In the genomic region with DNA sequence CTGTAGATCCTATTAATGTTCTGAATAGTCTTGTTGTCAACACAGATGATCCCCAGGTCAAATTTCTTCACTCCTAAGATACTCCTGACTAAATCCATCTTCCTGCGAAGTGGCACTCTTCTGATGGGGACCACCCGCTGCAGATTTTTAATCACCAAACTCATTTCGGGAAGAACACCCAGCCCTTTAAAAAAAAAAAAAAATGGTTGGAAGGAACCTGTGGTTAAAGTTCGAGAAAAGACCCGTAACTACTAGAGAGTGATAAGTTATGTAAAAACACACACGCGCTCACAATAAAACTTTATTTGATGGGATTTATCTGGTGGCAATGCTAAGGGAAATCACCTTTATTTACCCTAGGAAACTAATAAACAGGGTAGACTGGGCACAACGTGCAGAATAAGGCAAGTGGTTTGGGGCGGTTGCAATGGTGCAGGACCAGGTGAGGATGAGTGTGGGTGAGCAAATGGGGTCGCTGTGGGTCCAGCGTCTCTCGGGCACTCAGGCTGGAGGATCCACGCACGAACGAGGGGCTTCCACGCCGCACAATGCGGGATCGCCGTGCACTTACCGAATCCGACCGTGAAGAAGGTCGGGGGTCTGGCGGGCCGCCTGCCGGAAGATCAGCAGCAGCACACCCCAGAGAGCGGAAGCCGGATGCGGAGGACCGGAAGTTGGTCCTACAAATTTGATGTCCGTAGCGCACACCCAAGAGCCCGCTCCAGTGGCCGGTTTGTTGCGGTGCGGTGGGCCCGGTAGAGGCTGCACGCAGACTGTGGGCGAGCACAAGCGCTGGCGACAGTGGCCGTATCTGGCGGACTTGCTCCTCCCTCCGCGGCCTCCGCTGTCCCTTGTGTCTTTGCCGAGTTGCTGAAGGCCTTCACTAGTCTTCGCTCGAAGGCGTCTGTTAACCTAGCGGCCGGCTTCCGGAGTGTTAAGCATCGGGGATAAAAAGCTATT, we compare ENCODE assay signal across 8 mouse cellular contexts. TPM values are rescaled to one million over a fixed set of nuclear protein-coding genes. Genes with fewer than 3 reads are reported as not detected.
DNase-seq lines count a peak whose midpoint lies in the region; ATAC-seq and TF ChIP-seq lines count a peak whose summit lies in the region.

TSS of gene Mcm3ap (plus strand) at position 725 of the 960 bp plus-strand sequence.
TSS of gene Ybey (minus strand) at position 912 of the 960 bp plus-strand sequence.

- peak; percentile 93 for DNase-seq in 3T3-L1 (ENCODE audit: low read depth, low spot score)
- peak; percentile 65 to 76 for DNase-seq in adrenal gland, postnatal 4 days (ENCODE audit: low spot score in 2 of 2)
- peak; percentile 95 for DNase-seq in embryonic facial prominence, embryonic 14.5 days (ENCODE audit: low spot score)
- DNase-seq in heart, adult 8-10 months (ENCODE audit: low spot score) = peak; percentile 87
- DNase-seq in kidney, adult 9 months = peak; percentile 86
- DNase-seq in limb, embryonic 14.5 days (ENCODE audit: low spot score) = peak; percentile 90
- peak; percentile 94 for DNase-seq in midbrain, postnatal 0 days (ENCODE audit: low spot score)
- peak; percentile 71 to 84 for DNase-seq in spleen, postnatal 14 days (ENCODE audit: low spot score in 2 of 2)

- H3K4me3 ChIP-seq in embryonic facial prominence, embryonic 14.5 days (ENCODE audit: low read depth, low read length) = peak within 1 kb of the TSS; percentile 87
- H3K4me3 ChIP-seq in limb, embryonic 14.5 days (replicated peaks; ENCODE audit: low read length) = peak within 1 kb of the TSS; percentile 69
- peak within 1 kb of the TSS; percentile 66 for H3K4me3 ChIP-seq in midbrain, postnatal 0 days (ENCODE audit: low read depth, low read length)

- TF ChIP-seq POLR2A in limb, embryonic 14.5 days (IDR thresholded peaks at IDR 0.05; ENCODE audit: borderline replicate concordance, extremely low read depth, insufficient read depth, insufficient read length) = 0 out of 2 replicates have a peak, but pooled peaks have one; percentile 62

- peaks cover 23% of the 10 kb centered on the region for H3K36me3 ChIP-seq in embryonic facial prominence, embryonic 14.5 days (ENCODE audit: control insufficient read depth, insufficient read depth, low read length)
- H3K36me3 ChIP-seq in limb, embryonic 14.5 days (ENCODE audit: control insufficient read depth, insufficient read depth, low read length) = peaks cover 34% of the 10 kb centered on the region
- peaks cover 26% of the 10 kb centered on the region for H3K36me3 ChIP-seq in midbrain, postnatal 0 days (ENCODE audit: insufficient read depth, low read length)

- no peaks in the 10 kb centered on the region for H3K4me1 ChIP-seq in embryonic facial prominence, embryonic 14.5 days (ENCODE audit: control insufficient read depth, insufficient read depth, low read length)
- H3K4me1 ChIP-seq in limb, embryonic 14.5 days (ENCODE audit: control insufficient read depth, insufficient read depth, low read length) = no peaks in the 10 kb centered on the region
- H3K4me1 ChIP-seq in midbrain, postnatal 0 days (ENCODE audit: insufficient read depth, low read length) = peaks cover 3% of the 10 kb centered on the region; the same call in 1 of the 2 replicates

- WGBS in embryonic facial prominence, embryonic 14.5 days = 1% methylated on average over 52 of the region's 55 CpGs
- 2% methylated on average over 48 of the region's 55 CpGs for WGBS in limb, embryonic 14.5 days
- WGBS in midbrain, postnatal 0 days = 2% methylated on average over 55 of the region's 55 CpGs

- H3K27me3 ChIP-seq in embryonic facial prominence, embryonic 14.5 days (replicated peaks; ENCODE audit: control insufficient read depth, insufficient read depth, low read length) = no peaks in the 10 kb centered on the region
- H3K27me3 ChIP-seq in limb, embryonic 14.5 days (ENCODE audit: control insufficient read depth, insufficient read depth, low read length) = no peaks in the 10 kb centered on the region
- no peaks in the 10 kb centered on the region for H3K27me3 ChIP-seq in midbrain, postnatal 0 days (ENCODE audit: insufficient read depth, low read length)

- TF ChIP-seq CTCF in midbrain, postnatal 0 days (IDR thresholded peaks at IDR 0.05) = peak; percentile 65

- H3K9ac ChIP-seq in embryonic facial prominence, embryonic 14.5 days (ENCODE audit: low read depth, low read length) = peak within 1 kb of the TSS; percentile 93
- peak within 1 kb of the TSS; percentile 83 for H3K9ac ChIP-seq in limb, embryonic 14.5 days (ENCODE audit: low read depth, low read length, severe bottlenecking)
- H3K9ac ChIP-seq in midbrain, postnatal 0 days (replicated peaks; ENCODE audit: low read length, poor library complexity, severe bottlenecking) = peak within 1 kb of the TSS; percentile 81

- no peaks in the 10 kb centered on the region for H3K9me3 ChIP-seq in embryonic facial prominence, embryonic 14.5 days (ENCODE audit: control insufficient read depth, low read length)
- H3K9me3 ChIP-seq in limb, embryonic 14.5 days (ENCODE audit: control insufficient read depth, low read length) = no peaks in the 10 kb centered on the region
- H3K9me3 ChIP-seq in midbrain, postnatal 0 days (ENCODE audit: low read length) = no peaks in the 10 kb centered on the region

- ATAC-seq in embryonic facial prominence, embryonic 14.5 days (ENCODE audit: low read depth) = peak; percentile 97
- peak; percentile 96 for ATAC-seq in limb, embryonic 14.5 days (ENCODE audit: low FRiP score, low read depth)
- peak; percentile 96 for ATAC-seq in midbrain, postnatal 0 days (ENCODE audit: low FRiP score)

- peak within 1 kb of the TSS; percentile 83 for H3K27ac ChIP-seq in embryonic facial prominence, embryonic 14.5 days (replicated peaks; ENCODE audit: low read depth, low read length)
- H3K27ac ChIP-seq in limb, embryonic 14.5 days (replicated peaks; ENCODE audit: low read depth, low read length) = peak within 1 kb of the TSS; percentile 80
- peak within 1 kb of the TSS; percentile 81 for H3K27ac ChIP-seq in midbrain, postnatal 0 days (ENCODE audit: low read depth, low read length)

- H3K4me2 ChIP-seq in embryonic facial prominence, embryonic 14.5 days (ENCODE audit: low read depth, low read length) = peak within 1 kb of the TSS; percentile 70
- H3K4me2 ChIP-seq in limb, embryonic 14.5 days (replicated peaks; ENCODE audit: low read depth, low read length, severe bottlenecking) = peak within 1 kb of the TSS; percentile 50
- H3K4me2 ChIP-seq in midbrain, postnatal 0 days (ENCODE audit: low read depth, low read length, poor library complexity, severe bottlenecking) = peak within 1 kb of the TSS; percentile 60

RNA-seq across cellular contexts. Expression of gene Mcm3ap, which starts in this region (rescaled TPM):
- 10 to 100 TPM; 46.5 to 47.3 TPM for total RNA-seq in adrenal gland, postnatal 4 days (2021)
- polyA plus RNA-seq in embryonic facial prominence, embryonic 14.5 days (2014; fragmentation: Nextera tagmentation; extraction: Ambion mirVana) = 53.1 and 63.3 TPM in 2 replicates
- 10 to 100 TPM; 23.8 to 28.8 (median 25.4) TPM for total RNA-seq in heart, adult 8-10 months (2022)
- 45.6 and 46.4 TPM in 2 replicates for polyA plus RNA-seq in limb, embryonic 14.5 days (2012; rRNA removed)
- polyA plus RNA-seq in limb, embryonic 14.5 days (2014; fragmentation: Nextera tagmentation; extraction: Ambion mirVana) = 65.8 and 75.2 TPM in 2 replicates
- total RNA-seq in midbrain, postnatal 0 days (2014; rRNA removed) = 35.6 and 45.3 TPM in 2 replicates
- polyA plus RNA-seq in midbrain, postnatal 0 days (2015; fragmentation: Nextera tagmentation; extraction: Ambion mirVana) = 56.0 and 66.4 TPM in 2 replicates

RNA-seq across cellular contexts. Expression of gene Ybey, which starts in this region (rescaled TPM):
- 1 to 10 TPM; 5.0 to 6.3 TPM for total RNA-seq in adrenal gland, postnatal 4 days (2021)
- 3.3 and 4.2 TPM in 2 replicates for polyA plus RNA-seq in embryonic facial prominence, embryonic 14.5 days (2014; fragmentation: Nextera tagmentation; extraction: Ambion mirVana)
- total RNA-seq in heart, adult 8-10 months (2022) = 1 to 10 TPM; 2.9 to 4.0 (median 3.7) TPM
- polyA plus RNA-seq in limb, embryonic 14.5 days (2012; rRNA removed) = 3.2 and 3.5 TPM in 2 replicates
- polyA plus RNA-seq in limb, embryonic 14.5 days (2014; fragmentation: Nextera tagmentation; extraction: Ambion mirVana) = 4.3 TPM in 2 replicates
- 5.8 and 7.3 TPM in 2 replicates for total RNA-seq in midbrain, postnatal 0 days (2014; rRNA removed)
- 4.1 and 4.5 TPM in 2 replicates for polyA plus RNA-seq in midbrain, postnatal 0 days (2015; fragmentation: Nextera tagmentation; extraction: Ambion mirVana)

Comparison
In these comparisons a context has a peak if more than half of its experiments do, and no peak if none do; other contexts are left out.
1. Peak in every context shown above with its lines: DNase-seq, ATAC-seq, H3K4me3 ChIP-seq and H3K27ac ChIP-seq.